Mouse (Mus musculus): ENCODE data around the gene Ms4a6b. TPM values are rescaled to one million over a fixed set of nuclear protein-coding genes. Genes with fewer than 3 reads are reported as not detected.
"Not testable (repeated sequence)": the region's sequence is repeated elsewhere in the genome, so short reads cannot be mapped to it uniquely, and the experiment has no call there.

Ms4a6b gene
- polyA plus RNA-seq (2015; fragmentation: Nextera tagmentation; extraction: Ambion mirVana), result 3.3 and 3.6 TPM in 2 replicates

DNA sequence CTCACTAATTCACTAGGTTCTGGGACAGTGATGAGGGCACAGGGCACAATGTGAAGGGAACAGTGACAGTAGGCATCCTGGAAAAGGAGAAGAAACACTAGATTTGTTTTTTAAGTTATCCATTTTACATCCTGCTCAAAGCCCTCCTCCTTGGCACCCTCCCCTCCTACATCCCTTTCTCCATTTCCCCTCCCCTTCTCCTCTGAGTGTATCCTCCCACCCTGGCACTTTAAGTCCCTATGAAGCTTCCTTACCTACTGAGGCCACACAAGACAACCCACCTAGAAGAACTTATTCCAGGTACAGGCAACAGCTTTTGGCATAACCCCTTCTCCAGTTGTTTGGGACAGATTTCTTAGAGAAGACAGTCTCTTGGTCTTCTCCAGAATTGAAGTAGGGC lies at the start of gene Ms4a6b:
TSS of gene Ms4a6b (plus strand) at position 267 of the 400 bp plus-strand sequence.
- Histone ChIP-seq H3K9ac (no peak within 1 kb of the TSS), H3K4me2 (no peak within 1 kb of the TSS), H3K27ac (replicated peaks) (no peak within 1 kb of the TSS), H3K36me3 (replicated peaks) (no peaks in the 10 kb centered on the region), H3K4me3 (replicated peaks) (no peak within 1 kb of the TSS), H3K27me3 (no peaks in the 10 kb centered on the region), H3K4me1 (replicated peaks) (no peaks in the 10 kb centered on the region), H3K9me3 (replicated peaks) (no peaks in the 10 kb centered on the region)
- ATAC-seq (ENCODE audit: insufficient read depth), result no peak

DNA sequence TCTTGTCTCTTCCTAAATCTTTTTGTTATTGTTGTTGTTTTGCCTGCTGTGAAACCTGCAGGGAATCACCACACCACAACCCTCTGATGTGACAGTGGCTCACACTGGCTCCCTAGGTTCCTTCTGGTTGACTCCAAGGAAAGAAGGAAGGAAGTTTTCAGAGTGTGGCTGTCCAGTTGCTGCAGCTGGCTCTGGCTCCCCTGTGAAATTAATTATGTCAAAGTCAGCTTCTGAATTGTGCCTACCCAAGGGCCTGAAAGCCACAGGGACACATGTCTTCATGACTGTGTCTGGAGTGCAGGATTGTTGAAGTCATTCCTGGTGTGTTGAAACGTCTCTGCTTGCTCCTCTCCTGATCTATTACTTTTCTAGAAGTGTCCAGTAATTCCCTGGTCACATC lies 48.0 kb upstream of the Ms4a6b start:
- not testable (repeated sequence) for H3K4me2 ChIP-seq; H3K4me1 ChIP-seq (replicated peaks); H3K27ac ChIP-seq (replicated peaks); H3K4me3 ChIP-seq (replicated peaks); H3K9ac ChIP-seq; H3K9me3 ChIP-seq (replicated peaks); H3K36me3 ChIP-seq (replicated peaks); H3K27me3 ChIP-seq; ATAC-seq (ENCODE audit: insufficient read depth)
- 19% methylated on average over 1 of the region's 1 CpGs for WGBS (ENCODE audit: insufficient replicate concordance)

DNA sequence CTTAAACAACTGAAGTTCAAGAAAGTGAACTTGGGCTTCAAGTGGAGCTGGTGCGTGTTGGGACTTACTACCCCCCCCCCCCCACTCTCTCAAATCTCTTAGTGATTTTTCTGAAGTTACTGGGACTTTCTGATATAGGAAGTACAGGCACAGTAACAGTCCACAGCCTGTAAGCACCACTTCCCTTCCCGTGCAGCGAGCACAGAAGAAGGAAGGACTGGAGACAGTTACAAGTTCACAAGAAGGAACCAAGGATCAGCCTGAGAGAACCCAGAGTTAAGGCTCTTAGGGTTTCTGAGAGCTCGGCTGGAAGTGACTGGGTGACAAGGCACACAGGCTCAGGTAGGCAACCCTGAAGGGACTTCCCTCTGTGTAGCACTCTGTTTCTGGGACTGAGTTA lies 47.1 kb upstream of the Ms4a6b start, which contains the start of gene Ms4a6c:
TSS of gene Ms4a6c (plus strand) at position 152 of the 400 bp plus-strand sequence.
- not testable (repeated sequence) for H3K9ac ChIP-seq; H3K36me3 ChIP-seq (replicated peaks); H3K4me2 ChIP-seq; H3K4me1 ChIP-seq (replicated peaks); H3K4me3 ChIP-seq (replicated peaks); H3K9me3 ChIP-seq (replicated peaks); ATAC-seq (ENCODE audit: insufficient read depth); H3K27me3 ChIP-seq; H3K27ac ChIP-seq (replicated peaks)
- 14% methylated on average over 4 of the region's 4 CpGs for WGBS (ENCODE audit: insufficient replicate concordance)

GRCm38 (mm10) chr19:11479714-11480113 lies 36.6 kb upstream of the Ms4a6b start:
- Histone ChIP-seq H3K36me3 (replicated peaks) (no peaks in the 10 kb centered on the region), H3K27ac (replicated peaks) (no peak overlapping the region), H3K9ac (no peak overlapping the region), H3K4me1 (replicated peaks) (no peaks in the 10 kb centered on the region), H3K4me2 (no peak overlapping the region), H3K27me3 (no peaks in the 10 kb centered on the region), H3K9me3 (replicated peaks) (no peaks in the 10 kb centered on the region), H3K4me3 (replicated peaks) (no peak overlapping the region)
- 87% methylated on average over 2 of the region's 2 CpGs for WGBS (ENCODE audit: insufficient replicate concordance)
- ATAC-seq (ENCODE audit: insufficient read depth), result no peak

- ATAC-seq (ENCODE audit: insufficient read depth), result no peak
- Histone ChIP-seq H3K4me3 (replicated peaks) (no peak overlapping the region), H3K4me1 (replicated peaks) (no peaks in the 10 kb centered on the region), H3K9ac (no peak overlapping the region), H3K4me2 (no peak overlapping the region), H3K36me3 (replicated peaks) (no peaks in the 10 kb centered on the region), H3K27me3 (no peaks in the 10 kb centered on the region), H3K27ac (replicated peaks) (no peak overlapping the region), H3K9me3 (replicated peaks) (no peaks in the 10 kb centered on the region)
- 59% methylated on average over 2 of the region's 2 CpGs for WGBS (ENCODE audit: insufficient replicate concordance)
These were observed 33.6 kb upstream of the Ms4a6b start for GRCm38 (mm10) chr19:11482684-11483083.

DNA sequence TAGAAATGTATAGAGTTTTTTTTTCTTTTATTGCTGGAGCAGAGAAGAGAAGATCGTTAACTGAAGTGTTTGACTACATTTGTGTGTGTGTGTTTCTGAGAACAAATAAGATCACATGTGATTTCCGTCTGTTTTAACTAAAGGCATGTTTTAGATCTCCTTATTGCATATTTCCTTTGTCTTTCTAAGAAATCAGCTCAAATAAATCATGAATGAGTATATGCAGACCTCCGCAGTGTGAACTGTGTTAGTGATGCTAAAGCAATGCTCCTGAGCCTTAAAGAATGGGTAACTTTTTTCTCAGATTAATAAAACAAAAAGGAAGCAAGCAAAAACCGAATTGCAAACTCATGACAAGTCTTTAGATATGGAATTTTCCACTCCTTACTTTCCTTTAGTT lies 32.4 kb upstream of the Ms4a6b start:
- H3K4me2 ChIP-seq, result no peak overlapping the region
- no peaks in the 10 kb centered on the region for H3K9me3 ChIP-seq (replicated peaks)
- no peak overlapping the region for H3K27ac ChIP-seq (replicated peaks)
- no peak overlapping the region for H3K4me3 ChIP-seq (replicated peaks)
- H3K36me3 ChIP-seq (replicated peaks), result no peaks in the 10 kb centered on the region
- H3K9ac ChIP-seq, result no peak overlapping the region
- no peak for ATAC-seq (ENCODE audit: insufficient read depth)
- no peaks in the 10 kb centered on the region for H3K4me1 ChIP-seq (replicated peaks)
- H3K27me3 ChIP-seq, result no peaks in the 10 kb centered on the region
- 54% methylated on average over 4 of the region's 4 CpGs for WGBS (ENCODE audit: insufficient replicate concordance)

DNA sequence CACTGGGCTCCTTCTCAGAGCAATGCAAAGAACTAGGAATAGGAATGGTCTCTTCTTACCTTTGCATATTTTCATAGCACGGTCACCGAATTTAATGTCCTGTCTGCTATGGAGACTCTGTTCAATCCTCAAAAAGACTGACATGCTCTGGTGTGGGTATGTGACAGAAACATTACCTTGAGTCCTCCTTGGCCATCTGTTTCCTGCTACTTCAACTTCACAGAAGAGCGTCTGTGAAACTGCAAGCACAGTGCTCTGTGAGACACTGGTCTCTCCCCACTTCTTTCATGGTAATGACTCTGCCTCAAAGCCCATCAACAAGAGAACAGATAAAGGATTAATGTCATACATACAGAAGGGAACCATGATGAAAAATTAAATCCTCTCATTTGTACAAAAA lies 31.9 kb upstream of the Ms4a6b start:
- Histone ChIP-seq H3K9me3 (replicated peaks) (no peaks in the 10 kb centered on the region), H3K9ac (no peak overlapping the region), H3K27me3 (no peaks in the 10 kb centered on the region), H3K36me3 (replicated peaks) (no peaks in the 10 kb centered on the region), H3K4me1 (replicated peaks) (no peaks in the 10 kb centered on the region), H3K4me3 (replicated peaks) (no peak overlapping the region), H3K27ac (replicated peaks) (no peak overlapping the region), H3K4me2 (no peak overlapping the region)
- ATAC-seq (ENCODE audit: insufficient read depth), result no peak
- 48% methylated on average over 3 of the region's 3 CpGs for WGBS (ENCODE audit: insufficient replicate concordance)

- Histone ChIP-seq H3K4me2 (no peak overlapping the region), H3K27me3 (no peaks in the 10 kb centered on the region), H3K4me1 (replicated peaks) (no peaks in the 10 kb centered on the region), H3K9ac (no peak overlapping the region), H3K9me3 (replicated peaks) (no peaks in the 10 kb centered on the region), H3K4me3 (replicated peaks) (no peak overlapping the region), H3K27ac (replicated peaks) (no peak overlapping the region), H3K36me3 (replicated peaks) (no peaks in the 10 kb centered on the region)
- 24% methylated on average over 3 of the region's 3 CpGs for WGBS (ENCODE audit: insufficient replicate concordance)
- no peak for ATAC-seq (ENCODE audit: insufficient read depth)
These were observed 31.0 kb upstream of the Ms4a6b start for GRCm38 (mm10) chr19:11485266-11485665.

DNA sequence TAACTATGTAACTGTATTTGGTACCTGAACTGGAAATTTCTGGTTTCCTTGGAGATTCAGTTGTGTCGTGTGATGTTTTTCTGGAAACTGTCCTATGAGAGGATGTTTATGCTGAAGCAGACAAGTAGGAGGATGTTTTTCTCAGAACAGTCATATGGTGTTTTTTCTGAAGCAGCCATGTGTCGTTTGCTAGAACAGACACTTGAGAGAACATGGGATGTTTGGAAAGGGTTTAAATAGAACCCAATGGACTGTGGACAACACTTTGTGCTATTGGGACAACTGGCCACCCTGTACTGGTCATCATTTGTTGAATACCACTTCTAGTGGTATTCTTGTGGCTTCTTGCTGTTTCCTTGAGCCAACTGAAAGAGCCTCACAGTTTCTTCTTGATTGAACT lies 30.6 kb upstream of the Ms4a6b start, which contains the start of gene Gm8369:
TSS of gene Gm8369 (plus strand) at position 193 of the 400 bp plus-strand sequence.
- H3K9me3 ChIP-seq (replicated peaks), result no peaks in the 10 kb centered on the region
- no peak for ATAC-seq (ENCODE audit: insufficient read depth)
- H3K4me1 ChIP-seq (replicated peaks), result no peaks in the 10 kb centered on the region
- H3K27ac ChIP-seq (replicated peaks), result no peak within 1 kb of the TSS
- no peak within 1 kb of the TSS for H3K4me2 ChIP-seq
- 44% methylated on average over 2 of the region's 2 CpGs for WGBS (ENCODE audit: insufficient replicate concordance)
- H3K36me3 ChIP-seq (replicated peaks), result no peaks in the 10 kb centered on the region
- no peaks in the 10 kb centered on the region for H3K27me3 ChIP-seq
- H3K4me3 ChIP-seq (replicated peaks), result no peak within 1 kb of the TSS
- H3K9ac ChIP-seq, result no peak within 1 kb of the TSS

GRCm38 (mm10) chr19:11486599-11486998 lies 29.7 kb upstream of the Ms4a6b start:
- H3K4me1 ChIP-seq (replicated peaks), result no peaks in the 10 kb centered on the region
- ATAC-seq (ENCODE audit: insufficient read depth), result no peak
- WGBS (ENCODE audit: insufficient replicate concordance), result 54% methylated on average over 1 of the region's 1 CpGs

DNA sequence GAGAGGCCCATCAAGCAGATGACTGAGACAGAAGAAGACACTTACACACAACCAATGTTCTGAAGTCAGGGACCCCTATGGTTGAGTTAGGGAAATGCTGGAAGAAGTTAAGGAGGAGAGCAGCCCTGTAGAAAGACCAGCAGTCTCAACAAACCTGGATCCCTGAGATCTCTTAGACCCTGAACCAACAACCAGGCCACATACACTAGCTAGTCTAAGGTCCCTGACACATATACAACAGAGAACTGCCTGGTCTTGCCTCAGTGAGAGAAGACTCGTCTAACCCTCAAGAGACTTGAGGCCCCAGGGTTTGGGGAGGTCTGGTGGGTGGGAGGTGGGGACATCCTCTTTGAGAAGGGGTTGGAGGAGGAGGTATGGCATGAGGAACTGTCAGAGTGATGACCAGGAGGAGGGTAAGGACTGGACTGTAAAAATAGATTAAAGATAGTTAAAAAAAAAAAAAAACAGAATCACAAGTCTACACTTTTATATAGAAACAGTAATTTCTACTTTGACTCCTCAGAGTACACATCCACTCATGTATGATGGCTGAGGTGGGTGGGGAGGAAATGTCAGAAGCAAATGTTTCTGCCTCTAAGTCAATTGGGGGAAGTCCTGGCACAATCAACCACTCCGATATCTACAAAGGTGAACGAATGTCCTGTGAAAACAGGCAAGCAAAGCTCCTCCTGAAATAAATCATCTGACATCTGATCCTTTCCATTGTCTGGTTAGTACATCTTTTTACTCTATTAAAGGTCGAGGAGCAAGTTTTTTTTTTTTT lies 24.7 kb upstream of the Ms4a6b start:
- no peaks in the 10 kb centered on the region for H3K36me3 ChIP-seq (replicated peaks)
- no peak overlapping the region for H3K9ac ChIP-seq
- 39% methylated on average over 4 of the region's 4 CpGs for WGBS (ENCODE audit: insufficient replicate concordance)
- no peak overlapping the region for H3K27ac ChIP-seq (replicated peaks)
- H3K4me1 ChIP-seq (replicated peaks), result no peaks in the 10 kb centered on the region
- no peak overlapping the region for H3K4me2 ChIP-seq
- no peaks in the 10 kb centered on the region for H3K9me3 ChIP-seq (replicated peaks)
- ATAC-seq (ENCODE audit: insufficient read depth), result no peak
- H3K4me3 ChIP-seq (replicated peaks), result no peak overlapping the region
- no peaks in the 10 kb centered on the region for H3K27me3 ChIP-seq

More at GRCm38 (mm10) chr19:11486599-11486998, 29.7 kb upstream of the Ms4a6b start:
- Histone ChIP-seq H3K4me2 (no peak overlapping the region), H3K36me3 (replicated peaks) (no peaks in the 10 kb centered on the region), H3K9me3 (replicated peaks) (no peaks in the 10 kb centered on the region), H3K27me3 (no peaks in the 10 kb centered on the region), H3K9ac (no peak overlapping the region), H3K4me3 (replicated peaks) (no peak overlapping the region), H3K27ac (replicated peaks) (no peak overlapping the region)

DNA sequence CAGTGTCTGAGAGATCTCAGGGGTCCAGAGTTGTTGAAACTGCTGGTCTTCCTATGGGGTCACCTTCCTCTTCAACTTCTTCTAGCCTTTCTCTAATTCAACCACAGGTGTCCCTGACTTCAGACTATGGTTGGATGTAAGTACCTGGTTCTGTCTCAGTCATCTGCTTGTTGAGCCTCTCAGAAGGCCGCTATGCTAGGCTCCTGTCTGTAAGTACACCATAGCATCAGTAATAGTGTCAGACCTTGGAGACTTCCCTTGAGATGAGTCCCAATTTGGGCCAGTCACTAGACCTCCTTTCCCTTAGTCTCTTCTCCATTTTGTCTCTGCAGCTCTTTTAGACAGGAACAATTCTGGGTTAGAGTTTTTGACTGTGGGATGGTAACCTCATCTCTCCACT lies 23.6 kb upstream of the Ms4a6b start:
- Histone ChIP-seq H3K4me2 (no peak overlapping the region), H3K9ac (no peak overlapping the region), H3K27ac (replicated peaks) (no peak overlapping the region), H3K36me3 (replicated peaks) (no peaks in the 10 kb centered on the region), H3K27me3 (no peaks in the 10 kb centered on the region), H3K9me3 (replicated peaks) (no peaks in the 10 kb centered on the region), H3K4me1 (replicated peaks) (no peaks in the 10 kb centered on the region), H3K4me3 (replicated peaks) (no peak overlapping the region)
- WGBS (ENCODE audit: insufficient replicate concordance), result 62% methylated on average over 1 of the region's 1 CpGs
- ATAC-seq (ENCODE audit: insufficient read depth), result no peak
